Mouse (Mus musculus) midbrain, embryonic 16.5 days (tissue): Measurements from ENCODE around the gene Arl5a. TPM values are rescaled to one million over a fixed set of nuclear protein-coding genes. Genes with fewer than 3 reads are reported as not detected.

Source experiments
- ATAC-seq: fragments of 200-750 bp; cut with Nextera tagmentation; 2 replicates; pipeline ENCODE4 v1.8.0; 2017; ENCODE audit warnings: moderate TSS enrichment
- H3K27ac ChIP-seq: fragments of 300-500 bp; sonication (generic); 2 replicates; pipeline ENCODE4 v1.5.1; 2014; ENCODE audit warnings: mild to moderate bottlenecking, low read length, mixed read lengths
- H3K27me3 ChIP-seq: fragments of 300-500 bp; sonication (generic); 2 replicates; pipeline ENCODE4 v1.6.1; 2014; ENCODE audit warnings: low read depth, low read length, mixed read lengths; ENCODE audit not compliant: control insufficient read depth, insufficient read depth
- H3K36me3 ChIP-seq: fragments of 300-500 bp; sonication (generic); 2 replicates; pipeline ENCODE4 v1.6.1; 2014; ENCODE audit warnings: mild to moderate bottlenecking, low read length, moderate library complexity, mixed read lengths; ENCODE audit not compliant: control insufficient read depth, insufficient read depth
- H3K4me1 ChIP-seq: fragments of 300-500 bp; sonication (generic); 2 replicates; pipeline ENCODE4 v1.6.1; 2014; ENCODE audit warnings: mild to moderate bottlenecking, low read length, mixed read lengths; ENCODE audit not compliant: control insufficient read depth, insufficient read depth
- H3K4me2 ChIP-seq: fragments of 300-500 bp; sonication (generic); 2 replicates; pipeline ENCODE4 v1.6.1; 2014; ENCODE audit warnings: mild to moderate bottlenecking, low read length, mixed read lengths
- H3K4me3 ChIP-seq: fragments of 300-500 bp; sonication (generic); 2 replicates; pipeline ENCODE4 v1.5.1; 2014; ENCODE audit warnings: low read depth, mild to moderate bottlenecking, low read length, moderate library complexity, mixed read lengths
- H3K9ac ChIP-seq: fragments of 300-500 bp; sonication (generic); 2 replicates; pipeline ENCODE4 v1.6.1; 2014; ENCODE audit warnings: low read depth, low read length, mixed read lengths
- H3K9me3 ChIP-seq: fragments of 300-500 bp; sonication (generic); replicated peaks from 2 replicates; pipeline ENCODE4 v1.6.1; 2014; ENCODE audit warnings: mild to moderate bottlenecking, low read length, mixed read lengths; ENCODE audit not compliant: control insufficient read depth, poor library complexity, severe bottlenecking
- WGBS: fragments of 180-500 bp; shearing (Covaris S2); extraction: QIAGEN DNeasy Blood & Tissue Kit; methylation state at CpG from one replicate; pipeline ENCODE4 v1.1.7; 2014; 5-methylcytosine and 5-hydroxymethylcytosine counted together
- polyA plus RNA-seq: library from polyadenylated mRNA; unstranded; fragments of >200 nt; fragmentation: Nextera tagmentation; extraction: Ambion mirVana; gene quantifications from 2 replicates; pipeline ENCODE4 v1.2.1, GENCODE M21; 2015

Arl5a gene
- polyA plus RNA-seq, 1 experiment from 2014 or later: 38.5 TPM

- WGBS: 100% methylated on average over 1 of the region's 1 CpGs
Observed at GRCm38 (mm10) chr2:52351029-52351428, 73.7 kb downstream of the Arl5a start.

More at GRCm38 (mm10) chr2:52351029-52351428, 73.7 kb downstream of the Arl5a start:
- no peak overlapping the region for H3K27ac ChIP-seq
- H3K9me3 ChIP-seq: no peaks in the 10 kb centered on the region
- H3K27me3 ChIP-seq: no peaks in the 10 kb centered on the region
- no peak overlapping the region for H3K4me2 ChIP-seq
- H3K9ac ChIP-seq: no peak overlapping the region
- no peak for ATAC-seq
- no peak overlapping the region for H3K4me3 ChIP-seq
- H3K4me1 ChIP-seq: no peaks in the 10 kb centered on the region
- no peaks in the 10 kb centered on the region for H3K36me3 ChIP-seq

Other genes starting within 250 kb of the Arl5a start
- gene Neb, start 46.4 kb downstream of the Arl5a start, polyA plus RNA-seq: 0.41 and 0.57 TPM in 2 replicates